Mouse (Mus musculus) hindbrain, embryonic 12.5 days (tissue): ENCODE results near the gene Lpar1. TPM values are rescaled to one million over a fixed set of nuclear protein-coding genes. Genes with fewer than 3 reads are reported as not detected.

Source experiments
- ATAC-seq: fragments of 200-750 bp; cut with Nextera tagmentation; 2 replicates; pipeline ENCODE4 v1.8.0; 2017; ENCODE audit warnings: moderate TSS enrichment; ENCODE audit not compliant: low FRiP score
- H3K27ac ChIP-seq: fragments of 300-500 bp; sonication (generic); 2 replicates; pipeline ENCODE4 v1.5.1; 2016; ENCODE audit warnings: mild to moderate bottlenecking
- H3K27me3 ChIP-seq: fragments of 300-500 bp; sonication (generic); 2 replicates; pipeline ENCODE4 v1.6.1; 2016; ENCODE audit warnings: mild to moderate bottlenecking
- H3K36me3 ChIP-seq: fragments of 300-500 bp; sonication (generic); 2 replicates; pipeline ENCODE4 v1.6.1; 2016; ENCODE audit warnings: mild to moderate bottlenecking
- H3K4me1 ChIP-seq: fragments of 300-500 bp; sonication (generic); 2 replicates; pipeline ENCODE4 v1.6.1; 2016
- H3K4me2 ChIP-seq: fragments of 300-500 bp; sonication (generic); replicated peaks from 2 replicates; pipeline ENCODE4 v1.6.1; 2016; ENCODE audit warnings: mild to moderate bottlenecking
- H3K4me3 ChIP-seq: fragments of 300-500 bp; sonication (generic); 2 replicates; pipeline ENCODE4 v1.5.1; 2016; ENCODE audit warnings: mild to moderate bottlenecking
- H3K9ac ChIP-seq: fragments of 300-500 bp; sonication (generic); 2 replicates; pipeline ENCODE4 v1.6.1; 2016; ENCODE audit warnings: mild to moderate bottlenecking, moderate library complexity
- H3K9me3 ChIP-seq: fragments of 300-500 bp; sonication (generic); replicated peaks from 2 replicates; pipeline ENCODE4 v1.6.1; 2016; ENCODE audit warnings: mild to moderate bottlenecking
- WGBS: fragments of 180-500 bp; shearing (Covaris S2); methylation state at CpG from one replicate; pipeline ENCODE4 v1.1.7; 2016; 5-methylcytosine and 5-hydroxymethylcytosine counted together
- polyA plus RNA-seq: library from polyadenylated mRNA; unstranded; fragments of >200 nt; fragmentation: Nextera tagmentation; extraction: Ambion mirVana; gene quantifications from 2 replicates; pipeline ENCODE4 v1.2.1, GENCODE M21; 2016

Lpar1 gene
- polyA plus RNA-seq, 1 experiment from 2014 or later: 63.6 TPM

DNA sequence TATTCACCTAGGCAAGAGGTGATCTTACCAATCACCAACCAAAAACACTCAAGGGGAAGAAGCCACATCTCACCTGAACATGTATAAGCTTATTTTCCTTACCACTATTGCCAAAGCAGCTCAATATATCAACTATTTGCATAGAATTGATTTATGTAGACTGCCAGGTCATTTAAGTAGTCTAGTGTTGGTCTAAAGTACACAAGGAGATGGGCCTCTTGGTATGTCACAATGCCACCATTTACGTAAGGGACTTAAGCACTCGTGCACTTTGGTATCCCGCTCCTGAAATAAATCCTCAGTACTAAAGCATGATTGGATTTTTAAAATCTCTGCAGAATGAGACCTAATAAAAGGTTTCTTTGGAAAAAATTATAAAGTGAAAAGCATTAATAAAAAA, 12.9 kb downstream of the Lpar1 start:
- WGBS: 97% methylated on average over 3 of the region's 3 CpGs
- no peak overlapping the region for H3K4me2 ChIP-seq
- no peak overlapping the region for H3K27ac ChIP-seq
- peaks cover 2% of the 10 kb centered on the region; the same call in 1 of the 2 replicates for H3K4me1 ChIP-seq
- no peak overlapping the region for H3K9ac ChIP-seq
- H3K4me3 ChIP-seq: no peak overlapping the region
- 0 out of 2 replicates have a peak, but pooled peaks cover 4% of the 10 kb centered on the region for H3K9me3 ChIP-seq
- no peaks in the 10 kb centered on the region for H3K27me3 ChIP-seq
- no peaks in the 10 kb centered on the region for H3K36me3 ChIP-seq
- ATAC-seq: no peak

GRCm38 (mm10) chr4:58540385-58540784, 13.3 kb downstream of the Lpar1 start:
- Histone ChIP-seq H3K27ac (no peak overlapping the region), H3K4me2 (no peak overlapping the region), H3K9ac (no peak overlapping the region), H3K4me3 (no peak overlapping the region), H3K36me3 (no peaks in the 10 kb centered on the region), H3K4me1 (no peaks in the 10 kb centered on the region), H3K9me3 (0 out of 2 replicates have a peak, but pooled peaks cover 4% of the 10 kb centered on the region), H3K27me3 (no peaks in the 10 kb centered on the region)
- no peak for ATAC-seq
- 76% methylated on average over 8 of the region's 8 CpGs for WGBS

DNA sequence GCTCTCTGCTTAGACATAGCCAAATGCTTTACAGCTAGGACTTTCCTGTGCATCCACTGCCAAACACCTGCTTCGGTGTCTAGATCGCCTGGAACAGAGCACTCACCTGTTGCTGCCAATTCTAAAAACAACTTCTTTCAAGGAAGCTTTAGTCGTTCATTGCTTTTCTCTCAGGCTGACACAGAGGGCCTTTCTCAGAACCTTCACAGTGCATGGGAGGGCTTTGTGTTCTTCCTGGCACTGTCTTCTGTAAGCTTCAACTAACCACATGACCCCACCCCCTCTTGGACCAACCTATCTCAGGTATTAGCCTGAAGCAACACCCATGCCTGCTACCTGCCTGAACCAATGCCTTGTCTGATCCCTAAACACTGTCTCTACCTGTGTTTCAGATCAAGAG, 15.0 kb downstream of the Lpar1 start:
- H3K27ac ChIP-seq: no peak overlapping the region
- no peak overlapping the region for H3K4me2 ChIP-seq
- H3K9me3 ChIP-seq: 0 out of 2 replicates have a peak, but pooled peaks cover 4% of the 10 kb centered on the region
- no peak overlapping the region for H3K4me3 ChIP-seq
- H3K36me3 ChIP-seq: no peaks in the 10 kb centered on the region
- peaks cover 5% of the 10 kb centered on the region; the same call in 1 of the 2 replicates for H3K4me1 ChIP-seq
- H3K27me3 ChIP-seq: no peaks in the 10 kb centered on the region
- H3K9ac ChIP-seq: no peak overlapping the region
- no peak for ATAC-seq
- WGBS: 94% methylated on average over 3 of the region's 3 CpGs

DNA sequence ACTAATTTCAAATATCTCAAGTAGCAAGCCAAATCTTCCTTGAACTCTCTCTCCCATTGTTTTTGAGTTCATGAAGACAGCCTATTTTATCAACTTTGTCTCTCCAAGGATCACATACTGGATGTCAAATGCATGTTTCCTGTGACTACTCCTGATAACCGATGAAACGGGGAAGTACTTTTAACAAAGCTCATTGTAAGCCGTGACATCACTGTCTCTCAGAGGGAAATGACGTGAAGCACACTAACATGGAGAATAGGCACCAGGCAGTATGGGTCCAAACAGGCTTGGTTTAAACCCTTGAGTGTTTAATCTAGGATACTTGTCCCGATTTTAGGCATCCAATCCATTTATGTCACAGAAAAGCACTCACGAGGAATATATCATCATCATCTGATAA, 17.9 kb downstream of the Lpar1 start:
- Histone ChIP-seq H3K27ac (no peak overlapping the region), H3K4me1 (peaks cover 9% of the 10 kb centered on the region; the same call in 1 of the 2 replicates), H3K4me3 (no peak overlapping the region), H3K4me2 (no peak overlapping the region), H3K9me3 (0 out of 2 replicates have a peak, but pooled peaks cover 4% of the 10 kb centered on the region), H3K9ac (no peak overlapping the region), H3K36me3 (no peaks in the 10 kb centered on the region), H3K27me3 (no peaks in the 10 kb centered on the region)
- no peak for ATAC-seq
- WGBS: 91% methylated on average over 6 of the region's 6 CpGs

DNA sequence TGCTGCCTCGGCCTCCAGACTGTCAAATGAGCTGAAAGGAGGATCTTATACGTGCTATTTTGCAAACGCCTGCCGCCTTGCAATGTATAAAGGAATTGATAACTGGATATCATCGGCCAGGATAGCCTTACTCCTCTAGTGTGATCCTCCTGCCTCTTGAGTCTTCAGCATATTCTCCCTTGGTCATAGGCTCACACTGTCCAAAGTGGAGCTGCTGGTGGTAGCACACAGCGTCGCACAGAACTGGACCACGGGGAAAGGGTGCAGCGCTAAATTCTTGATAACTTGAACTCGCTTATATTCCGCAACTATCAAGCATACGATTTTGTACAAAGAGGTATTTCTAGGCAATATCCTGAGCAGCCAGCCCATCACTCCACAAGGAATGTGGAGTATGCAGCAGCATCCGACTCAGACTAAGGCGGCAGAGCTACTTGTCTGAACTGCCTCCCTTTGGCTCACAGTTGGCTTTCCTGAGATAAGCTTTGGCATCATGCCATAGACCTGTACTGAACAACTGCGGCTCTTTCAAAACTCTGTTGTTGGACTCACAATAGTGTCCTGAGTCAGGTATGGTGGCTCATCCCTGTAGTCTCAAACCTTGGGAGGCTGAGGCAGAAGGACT, 18.9 kb downstream of the Lpar1 start:
- Histone ChIP-seq H3K4me1 (peaks cover 9% of the 10 kb centered on the region; the same call in 1 of the 2 replicates), H3K4me3 (no peak overlapping the region), H3K27me3 (no peaks in the 10 kb centered on the region), H3K4me2 (no peak overlapping the region), H3K9ac (no peak overlapping the region), H3K36me3 (no peaks in the 10 kb centered on the region), H3K9me3 (0 out of 2 replicates have a peak, but pooled peaks cover 4% of the 10 kb centered on the region), H3K27ac (0 out of 2 replicates have a peak overlapping the region, but pooled peaks have one; percentile 32)
- no peak for ATAC-seq
- 82% methylated on average over 15 of the region's 15 CpGs for WGBS

- no peak overlapping the region for H3K9ac ChIP-seq
- peaks cover 9% of the 10 kb centered on the region; the same call in 1 of the 2 replicates for H3K4me1 ChIP-seq
- H3K4me3 ChIP-seq: no peak overlapping the region
- H3K27me3 ChIP-seq: no peaks in the 10 kb centered on the region
- 0 out of 2 replicates have a peak overlapping the region, but pooled peaks have one; percentile 32 for H3K27ac ChIP-seq
- 0 out of 2 replicates have a peak, but pooled peaks have one; percentile 38 for ATAC-seq
- H3K4me2 ChIP-seq: peak overlapping the region; percentile 23; the same call in 1 of the 2 replicates
- no peaks in the 10 kb centered on the region for H3K36me3 ChIP-seq
- WGBS: 25% methylated on average over 13 of the region's 13 CpGs
- 0 out of 2 replicates have a peak, but pooled peaks cover 4% of the 10 kb centered on the region for H3K9me3 ChIP-seq
Observed at GRCm38 (mm10) chr4:58534141-58534571, 19.5 kb downstream of the Lpar1 start.

- Histone ChIP-seq H3K27me3 (no peaks in the 10 kb centered on the region), H3K4me3 (no peak overlapping the region), H3K9ac (no peak overlapping the region), H3K36me3 (no peaks in the 10 kb centered on the region), H3K4me2 (no peak overlapping the region), H3K27ac (no peak overlapping the region), H3K9me3 (0 out of 2 replicates have a peak, but pooled peaks cover 4% of the 10 kb centered on the region), H3K4me1 (peaks cover 9% of the 10 kb centered on the region; the same call in 1 of the 2 replicates)
- no peak for ATAC-seq
- 22% methylated on average over 3 of the region's 3 CpGs for WGBS
Observed at GRCm38 (mm10) chr4:58533519-58533918, 20.2 kb downstream of the Lpar1 start.

- WGBS: 68% methylated on average over 3 of the region's 3 CpGs
- no peaks in the 10 kb centered on the region for H3K36me3 ChIP-seq
Observed at GRCm38 (mm10) chr4:58532326-58532725, 21.4 kb downstream of the Lpar1 start.

DNA sequence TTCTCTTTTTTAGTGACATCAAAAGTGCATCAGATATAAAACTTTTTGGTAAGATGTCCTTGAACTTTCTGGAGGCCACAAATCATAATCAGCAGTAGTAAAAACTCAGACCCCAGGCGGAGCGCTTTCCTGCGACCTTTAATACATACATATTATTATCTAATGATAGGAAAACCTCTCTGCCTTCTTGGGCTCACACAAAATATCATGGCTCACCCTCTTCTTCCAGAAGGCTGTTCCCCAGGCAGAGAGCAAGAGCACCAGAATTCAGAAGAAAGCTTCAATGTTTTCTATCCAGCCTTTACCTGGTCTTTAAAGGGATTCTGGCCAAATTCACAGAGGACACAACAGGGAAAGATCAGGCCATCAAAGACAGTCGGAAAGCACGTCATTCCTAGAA, 23.0 kb downstream of the Lpar1 start:
- H3K36me3 ChIP-seq: no peaks in the 10 kb centered on the region
- ATAC-seq: no peak
- H3K4me3 ChIP-seq: no peak overlapping the region
- H3K4me1 ChIP-seq: peaks cover 9% of the 10 kb centered on the region; the same call in 1 of the 2 replicates
- H3K9me3 ChIP-seq: no peaks in the 10 kb centered on the region
- H3K27ac ChIP-seq: no peak overlapping the region
- no peak overlapping the region for H3K9ac ChIP-seq
- no peak overlapping the region for H3K4me2 ChIP-seq
- WGBS: 84% methylated on average over 5 of the region's 5 CpGs
- no peaks in the 10 kb centered on the region for H3K27me3 ChIP-seq

More at GRCm38 (mm10) chr4:58532326-58532725, 21.4 kb downstream of the Lpar1 start:
- no peak overlapping the region for H3K4me3 ChIP-seq
- H3K27me3 ChIP-seq: no peaks in the 10 kb centered on the region
- no peak overlapping the region for H3K4me2 ChIP-seq
- no peak overlapping the region for H3K9ac ChIP-seq
- H3K9me3 ChIP-seq: 0 out of 2 replicates have a peak, but pooled peaks cover 3% of the 10 kb centered on the region
- no peak for ATAC-seq
- peaks cover 9% of the 10 kb centered on the region; the same call in 1 of the 2 replicates for H3K4me1 ChIP-seq
- H3K27ac ChIP-seq: no peak overlapping the region

DNA sequence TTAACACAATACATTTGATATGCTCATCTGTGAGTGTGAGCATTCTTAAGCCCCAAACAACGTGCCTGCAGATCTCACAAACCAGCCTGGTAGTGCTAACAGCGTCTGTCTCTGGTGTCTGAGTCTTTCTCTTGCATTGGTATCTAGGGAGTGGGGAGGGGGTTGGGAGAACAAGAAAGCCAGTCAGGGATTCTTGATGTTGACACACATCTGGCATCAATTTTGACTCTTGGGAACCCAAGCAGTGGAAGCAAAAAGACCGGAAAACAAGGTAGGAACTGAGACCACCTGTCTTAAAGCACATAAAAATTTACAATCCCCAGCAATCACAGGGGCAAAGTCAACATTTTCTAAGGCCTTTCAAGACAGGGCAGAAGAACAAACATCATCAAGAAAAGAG, 23.4 kb downstream of the Lpar1 start:
- 47% methylated on average over 3 of the region's 3 CpGs for WGBS
- ATAC-seq: no peak
- H3K36me3 ChIP-seq: no peaks in the 10 kb centered on the region
- H3K9ac ChIP-seq: no peak overlapping the region
- no peaks in the 10 kb centered on the region for H3K27me3 ChIP-seq
- no peaks in the 10 kb centered on the region for H3K9me3 ChIP-seq
- H3K4me1 ChIP-seq: peaks cover 9% of the 10 kb centered on the region; the same call in 1 of the 2 replicates
- no peak overlapping the region for H3K4me3 ChIP-seq
- H3K27ac ChIP-seq: no peak overlapping the region
- H3K4me2 ChIP-seq: no peak overlapping the region

DNA sequence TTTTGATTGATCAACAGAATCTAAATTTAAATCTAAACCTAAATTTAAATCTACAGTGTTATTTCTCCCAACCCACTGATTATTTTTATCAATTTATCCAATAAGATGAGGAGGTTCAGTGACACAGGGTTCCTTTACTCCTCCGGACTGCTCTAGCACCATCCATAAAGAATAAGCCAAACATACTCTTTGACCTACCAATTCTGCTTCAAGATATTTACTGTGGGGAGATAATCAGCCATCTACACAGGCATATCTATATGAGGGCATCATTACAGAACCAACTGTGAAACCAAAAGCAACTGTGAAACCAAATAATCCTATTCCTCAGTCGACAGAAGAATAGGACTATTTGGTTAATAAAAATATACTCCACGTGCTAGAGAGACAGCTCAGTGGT, 25.8 kb downstream of the Lpar1 start:
- H3K27ac ChIP-seq: no peak overlapping the region
- H3K4me3 ChIP-seq: no peak overlapping the region
- no peaks in the 10 kb centered on the region for H3K27me3 ChIP-seq
- no peaks in the 10 kb centered on the region for H3K36me3 ChIP-seq
- no peaks in the 10 kb centered on the region for H3K4me1 ChIP-seq
- ATAC-seq: no peak
- no peak overlapping the region for H3K4me2 ChIP-seq
- no peaks in the 10 kb centered on the region for H3K9me3 ChIP-seq
- WGBS: 94% methylated on average over 3 of the region's 3 CpGs
- no peak overlapping the region for H3K9ac ChIP-seq

- 61% methylated on average over 8 of the region's 8 CpGs for WGBS
- no peaks in the 10 kb centered on the region for H3K9me3 ChIP-seq
- no peak overlapping the region for H3K4me2 ChIP-seq
- no peak overlapping the region for H3K27ac ChIP-seq
- no peaks in the 10 kb centered on the region for H3K27me3 ChIP-seq
- H3K4me3 ChIP-seq: no peak overlapping the region
- H3K9ac ChIP-seq: no peak overlapping the region
- peaks cover 3% of the 10 kb centered on the region; the same call in 1 of the 2 replicates for H3K4me1 ChIP-seq
- ATAC-seq: no peak
- H3K36me3 ChIP-seq: no peaks in the 10 kb centered on the region
Observed at GRCm38 (mm10) chr4:58521137-58521536, 32.6 kb downstream of the Lpar1 start.
